Mouse (Mus musculus): Measurements from ENCODE around the gene Kcnj8.
"Not testable (repeated sequence)": the region's sequence is repeated elsewhere in the genome, so short reads cannot be mapped to it uniquely, and the experiment has no call there.

The Kcnj8 gene

GRCm38 (mm10) chr6:142550871-142551270, 20.5 kb downstream of the Kcnj8 start:
- no peak for DNase-seq (ENCODE audit: low spot score)

- DNase-seq (ENCODE audit: low spot score): no peak
These were observed 23.0 kb downstream of the Kcnj8 start for GRCm38 (mm10) chr6:142548377-142548776.

- no peak for DNase-seq (ENCODE audit: low spot score)
These were observed 26.3 kb downstream of the Kcnj8 start for GRCm38 (mm10) chr6:142545132-142545531.

GRCm38 (mm10) chr6:142543648-142544047, 27.8 kb downstream of the Kcnj8 start:
- DNase-seq (ENCODE audit: low spot score): no peak

- no peak for DNase-seq (ENCODE audit: low spot score)
These were observed 28.6 kb downstream of the Kcnj8 start for GRCm38 (mm10) chr6:142542800-142543175.

- no peak for DNase-seq (ENCODE audit: low spot score)
These were observed 29.2 kb downstream of the Kcnj8 start for GRCm38 (mm10) chr6:142542082-142542799.

GRCm38 (mm10) chr6:142540561-142541160, 30.8 kb downstream of the Kcnj8 start:
- DNase-seq (ENCODE audit: low spot score): no peak

GRCm38 (mm10) chr6:142540131-142540530, 31.3 kb downstream of the Kcnj8 start:
- no peak for DNase-seq (ENCODE audit: low spot score)

- DNase-seq (ENCODE audit: low spot score): no peak
These were observed 32.9 kb downstream of the Kcnj8 start for GRCm38 (mm10) chr6:142538503-142538902.

- no peak for DNase-seq (ENCODE audit: low spot score)
These were observed 38.0 kb downstream of the Kcnj8 start for GRCm38 (mm10) chr6:142533412-142533811.

GRCm38 (mm10) chr6:142532686-142533085, 38.7 kb downstream of the Kcnj8 start:
- DNase-seq (ENCODE audit: low spot score): no peak

GRCm38 (mm10) chr6:142532141-142532540, 39.3 kb downstream of the Kcnj8 start:
- no peak for DNase-seq (ENCODE audit: low spot score)

GRCm38 (mm10) chr6:142530378-142530777, 41.0 kb downstream of the Kcnj8 start:
- DNase-seq (ENCODE audit: low spot score): no peak

GRCm38 (mm10) chr6:142529680-142530079, 41.7 kb downstream of the Kcnj8 start:
- DNase-seq (ENCODE audit: low spot score): no peak

- no peak for DNase-seq (ENCODE audit: low spot score)
These were observed 43.4 kb downstream of the Kcnj8 start for GRCm38 (mm10) chr6:142527931-142528562.

GRCm38 (mm10) chr6:142524635-142525308, 46.6 kb downstream of the Kcnj8 start:
- peak; percentile 64 for DNase-seq (ENCODE audit: low spot score)

GRCm38 (mm10) chr6:142521591-142522110, 49.8 kb downstream of the Kcnj8 start:
- no peak for DNase-seq (ENCODE audit: low spot score)

GRCm38 (mm10) chr6:142519110-142519509, 52.3 kb downstream of the Kcnj8 start:
- DNase-seq (ENCODE audit: low spot score): no peak

GRCm38 (mm10) chr6:142515379-142515778, 56.0 kb downstream of the Kcnj8 start:
- DNase-seq (ENCODE audit: low spot score): not testable (repeated sequence)

GRCm38 (mm10) chr6:142514912-142515311, 56.5 kb downstream of the Kcnj8 start:
- DNase-seq (ENCODE audit: low spot score): peak; percentile 52
